Mouse (Mus musculus): ENCODE measurements around the gene Ugcg.

GRCm38 (mm10) chr4:59231266-59232055 lies 42.4 kb downstream of the Ugcg start:
- TF ChIP-seq CTCF (IDR thresholded peaks at IDR 0.05; ENCODE audit: borderline replicate concordance, insufficient read depth, low read length), result no peak
- TF ChIP-seq POLR2A (IDR thresholded peaks at IDR 0.05; ENCODE audit: low read depth, low read length), result no peak
